Mouse (Mus musculus) neural tube, embryonic 15.5 days (tissue): Measurements from ENCODE around the gene Ube2d1. TPM values are rescaled to one million over a fixed set of nuclear protein-coding genes. Genes with fewer than 3 reads are reported as not detected.

ENCODE experiments used
- ATAC-seq: fragments of 200-750 bp; cut with Nextera tagmentation; 2 replicates; pipeline ENCODE4 v1.8.0; 2017; ENCODE audit warnings: mild to moderate bottlenecking, moderate TSS enrichment, moderate library complexity; ENCODE audit not compliant: low FRiP score
- H3K27ac ChIP-seq: fragments of 300-500 bp; sonication (generic); replicated peaks from 2 replicates; pipeline ENCODE4 v1.5.1; 2015; ENCODE audit warnings: mild to moderate bottlenecking, inconsistent platforms
- H3K27me3 ChIP-seq: fragments of 300-500 bp; sonication (generic); replicated peaks from 2 replicates; pipeline ENCODE4 v1.6.1; 2015; ENCODE audit warnings: inconsistent platforms
- H3K36me3 ChIP-seq: fragments of 300-500 bp; sonication (generic); 2 replicates; pipeline ENCODE4 v1.6.1; 2015; ENCODE audit warnings: inconsistent platforms
- H3K4me1 ChIP-seq: fragments of 300-500 bp; sonication (generic); 2 replicates; pipeline ENCODE4 v1.6.1; 2015; ENCODE audit warnings: inconsistent platforms
- H3K4me2 ChIP-seq: fragments of 300-500 bp; sonication (generic); 2 replicates; pipeline ENCODE4 v1.6.1; 2015; ENCODE audit warnings: inconsistent platforms, mild to moderate bottlenecking, moderate library complexity
- H3K4me3 ChIP-seq: fragments of 300-500 bp; sonication (generic); replicated peaks from 2 replicates; pipeline ENCODE4 v1.5.1; 2015; ENCODE audit warnings: mild to moderate bottlenecking, inconsistent platforms
- H3K9ac ChIP-seq: fragments of 300-500 bp; sonication (generic); replicated peaks from 2 replicates; pipeline ENCODE4 v1.6.1; 2015; ENCODE audit warnings: mild to moderate bottlenecking, inconsistent platforms
- H3K9me3 ChIP-seq: fragments of 300-500 bp; sonication (generic); replicated peaks from 2 replicates; pipeline ENCODE4 v1.6.1; 2016; ENCODE audit warnings: inconsistent platforms
- WGBS: fragments of 180-500 bp; shearing (Covaris S2); methylation state at CpG from one replicate; pipeline ENCODE4 v1.1.7; 2015; ENCODE audit warnings: mixed read lengths; 5-methylcytosine and 5-hydroxymethylcytosine counted together
- polyA plus RNA-seq: library from polyadenylated mRNA; unstranded; fragments of >200 nt; fragmentation: Nextera tagmentation; extraction: Ambion mirVana; gene quantifications from 2 replicates; pipeline ENCODE4 v1.2.1, GENCODE M21; 2015

The Ube2d1 gene
- polyA plus RNA-seq, 1 experiment from 2014 or later: 151 TPM

GRCm38 (mm10) chr10:71251256-71251655 is 33.8 kb downstream of the Ube2d1 start:
- 95% methylated on average over 5 of the region's 5 CpGs for WGBS
- H3K4me2 ChIP-seq: no peak overlapping the region
- no peak for ATAC-seq
- no peak overlapping the region for H3K4me3 ChIP-seq
- no peaks in the 10 kb centered on the region for H3K27me3 ChIP-seq
- peaks cover 13% of the 10 kb centered on the region for H3K36me3 ChIP-seq
- no peaks in the 10 kb centered on the region for H3K4me1 ChIP-seq
- no peak overlapping the region for H3K27ac ChIP-seq
- H3K9ac ChIP-seq: no peak overlapping the region
- H3K9me3 ChIP-seq: no peaks in the 10 kb centered on the region

- Histone ChIP-seq H3K27ac (no peak overlapping the region), H3K4me3 (no peak overlapping the region), H3K27me3 (no peaks in the 10 kb centered on the region), H3K9ac (no peak overlapping the region), H3K9me3 (no peaks in the 10 kb centered on the region), H3K4me2 (no peak overlapping the region), H3K4me1 (no peaks in the 10 kb centered on the region), H3K36me3 (peaks cover 9% of the 10 kb centered on the region)
- no peak for ATAC-seq
- 88% methylated on average over 17 of the region's 17 CpGs for WGBS
These were observed 34.6 kb downstream of the Ube2d1 start for GRCm38 (mm10) chr10:71250472-71250871.

- H3K9me3 ChIP-seq: no peaks in the 10 kb centered on the region
- no peak overlapping the region for H3K4me3 ChIP-seq
- no peak overlapping the region for H3K27ac ChIP-seq
- ATAC-seq: no peak
- H3K27me3 ChIP-seq: no peaks in the 10 kb centered on the region
- peaks cover 1% of the 10 kb centered on the region for H3K36me3 ChIP-seq
- no peak overlapping the region for H3K4me2 ChIP-seq
- no peaks in the 10 kb centered on the region for H3K4me1 ChIP-seq
- H3K9ac ChIP-seq: no peak overlapping the region
- 83% methylated on average over 10 of the region's 10 CpGs for WGBS
These were observed 35.8 kb downstream of the Ube2d1 start for GRCm38 (mm10) chr10:71249086-71249880.

DNA sequence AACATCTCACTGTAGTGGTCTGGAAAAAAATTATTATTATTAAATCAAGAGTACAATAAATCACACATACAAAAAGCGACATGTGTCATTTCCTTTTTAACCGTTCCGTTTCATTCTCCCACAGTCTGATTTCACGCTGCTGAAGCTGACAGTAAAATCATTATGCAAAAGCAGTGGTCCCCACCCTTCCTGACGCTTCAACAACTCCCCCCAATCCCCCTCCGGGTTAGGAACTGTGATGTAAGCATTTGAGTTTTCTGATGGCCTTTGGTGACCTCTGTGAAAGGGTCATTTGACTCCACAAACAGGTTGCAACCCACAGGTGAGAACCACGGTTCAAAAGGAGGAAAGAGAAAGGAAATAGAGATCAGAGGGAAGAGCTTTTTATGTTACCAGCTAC is 38.1 kb downstream of the Ube2d1 start:
- no peaks in the 10 kb centered on the region for H3K36me3 ChIP-seq
- no peaks in the 10 kb centered on the region for H3K9me3 ChIP-seq
- no peak overlapping the region for H3K27ac ChIP-seq
- WGBS: 29% methylated on average over 7 of the region's 7 CpGs
- no peak overlapping the region for H3K4me3 ChIP-seq
- no peak overlapping the region for H3K9ac ChIP-seq
- no peaks in the 10 kb centered on the region for H3K4me1 ChIP-seq
- ATAC-seq: no peak
- H3K27me3 ChIP-seq: no peaks in the 10 kb centered on the region
- no peak overlapping the region for H3K4me2 ChIP-seq

DNA sequence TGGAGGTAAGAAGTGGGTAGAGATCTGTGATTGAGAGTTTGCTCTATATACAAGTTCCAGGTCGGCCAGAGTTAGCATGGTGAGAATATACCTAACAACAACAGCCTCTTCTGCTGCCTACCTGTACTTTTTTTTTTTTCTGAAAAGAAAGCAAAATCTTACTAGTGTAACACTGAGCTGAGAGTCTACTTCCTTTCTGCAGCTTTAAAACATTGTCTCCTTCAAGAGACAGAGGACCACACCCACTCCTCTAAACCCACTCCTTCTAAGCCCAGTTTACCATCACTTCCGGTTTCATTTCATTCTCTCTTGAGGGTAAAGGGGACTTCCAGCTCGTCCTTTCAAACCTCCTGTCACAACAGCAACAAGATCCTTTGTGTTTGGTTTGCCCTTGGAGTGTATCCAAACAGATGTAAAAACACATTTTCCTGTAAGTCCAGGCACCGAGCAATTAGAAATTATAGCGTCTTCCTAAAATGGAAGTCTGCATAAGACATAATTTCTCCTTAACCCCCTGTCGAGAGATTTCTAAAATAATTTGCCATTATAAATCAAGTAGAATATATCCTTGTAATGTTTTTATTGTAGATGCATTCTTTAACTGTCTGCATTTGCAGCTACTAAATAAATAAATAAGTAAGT is 45.5 kb downstream of the Ube2d1 start:
- no peak overlapping the region for H3K9ac ChIP-seq
- peaks cover 8% of the 10 kb centered on the region for H3K36me3 ChIP-seq
- H3K27me3 ChIP-seq: no peaks in the 10 kb centered on the region
- WGBS: 71% methylated on average over 6 of the region's 6 CpGs
- H3K27ac ChIP-seq: no peak overlapping the region
- peaks cover 13% of the 10 kb centered on the region for H3K4me1 ChIP-seq
- H3K9me3 ChIP-seq: no peaks in the 10 kb centered on the region
- H3K4me3 ChIP-seq: no peak overlapping the region
- ATAC-seq: no peak
- H3K4me2 ChIP-seq: no peak overlapping the region

DNA sequence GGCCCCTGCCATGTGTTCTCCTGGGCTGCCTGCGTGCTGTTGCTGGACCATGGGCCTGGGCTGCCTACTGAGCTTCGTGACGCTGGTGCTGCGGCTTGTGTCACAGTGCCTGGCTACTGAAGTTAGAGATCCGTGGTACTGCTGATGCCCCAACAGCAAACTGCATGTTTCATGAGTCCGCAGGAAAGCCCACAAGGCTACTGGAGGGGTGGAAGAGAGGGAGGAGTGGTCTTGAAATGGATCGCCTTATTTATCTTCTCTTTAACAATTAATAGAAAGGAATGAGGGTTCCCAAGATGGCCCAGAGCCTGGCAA is 46.9 kb downstream of the Ube2d1 start, which contains the start of gene Tfam:
Tfam (minus strand) TSS at position 41 of the 315 bp plus-strand sequence.
- Histone ChIP-seq H3K9ac (peak within 1 kb of the TSS; percentile 95), H3K9me3 (no peaks in the 10 kb centered on the region), H3K4me3 (peak within 1 kb of the TSS; percentile 90), H3K27ac (peak within 1 kb of the TSS; percentile 79), H3K4me1 (peaks cover 13% of the 10 kb centered on the region), H3K36me3 (peaks cover 20% of the 10 kb centered on the region), H3K27me3 (no peaks in the 10 kb centered on the region), H3K4me2 (peak within 1 kb of the TSS; percentile 89)
- no peak; the same call in 1 of the 2 replicates for ATAC-seq
- WGBS: 6% methylated on average over 7 of the region's 7 CpGs

DNA sequence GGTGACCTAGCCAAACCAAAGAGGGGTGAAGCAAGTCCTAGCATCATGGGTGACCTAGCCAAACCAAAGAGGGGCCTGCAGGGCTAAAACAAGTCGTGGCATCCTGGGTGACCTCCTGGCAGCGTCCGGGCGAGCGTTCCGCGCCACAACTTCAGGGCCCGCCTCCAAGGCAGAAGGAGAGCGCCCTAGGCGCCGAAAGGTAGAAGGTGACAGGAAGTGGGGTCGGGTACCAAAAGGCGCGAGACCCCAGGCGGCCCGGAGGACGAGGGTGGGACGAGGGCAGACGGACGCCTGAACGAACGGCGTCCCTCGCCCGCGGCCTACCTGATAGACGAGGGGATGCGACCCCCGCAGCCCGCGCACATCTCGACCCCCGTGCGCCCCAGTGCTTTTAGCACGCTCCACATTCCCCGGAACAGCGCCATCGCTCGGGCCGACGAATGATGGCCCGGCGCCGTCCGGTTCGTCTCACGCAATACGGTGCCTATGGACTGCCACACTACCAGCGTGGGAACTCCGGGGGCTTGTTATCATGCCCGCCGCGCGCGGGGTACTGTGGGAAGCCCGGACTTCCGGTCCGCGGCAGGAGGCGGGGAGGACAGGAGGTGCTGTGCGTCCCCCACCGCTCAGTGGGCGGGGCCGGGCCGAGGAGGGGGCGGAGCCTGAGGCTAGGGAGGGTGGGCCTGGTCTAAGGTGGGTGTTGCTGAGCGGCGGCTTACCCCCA is 47.4 kb downstream of the Ube2d1 start:
- Histone ChIP-seq H3K36me3 (peaks cover 25% of the 10 kb centered on the region), H3K4me1 (peaks cover 13% of the 10 kb centered on the region), H3K27me3 (no peaks in the 10 kb centered on the region), H3K27ac (peak overlapping the region; percentile 79), H3K9me3 (no peaks in the 10 kb centered on the region), H3K9ac (peak overlapping the region; percentile 95), H3K4me2 (peak overlapping the region; percentile 89), H3K4me3 (peak overlapping the region; percentile 90)
- under 1% methylated on average over 68 of the region's 68 CpGs for WGBS
- peak; percentile 98 for ATAC-seq

GRCm38 (mm10) chr10:71234071-71234470 is 51.0 kb downstream of the Ube2d1 start:
- H3K4me1 ChIP-seq: peaks cover 13% of the 10 kb centered on the region
- no peak overlapping the region for H3K27ac ChIP-seq
- no peaks in the 10 kb centered on the region for H3K27me3 ChIP-seq
- peaks cover 47% of the 10 kb centered on the region for H3K36me3 ChIP-seq
- ATAC-seq: no peak
- H3K4me3 ChIP-seq: no peak overlapping the region
- H3K9me3 ChIP-seq: no peaks in the 10 kb centered on the region
- WGBS: 99% methylated on average over 8 of the region's 8 CpGs
- H3K9ac ChIP-seq: no peak overlapping the region
- H3K4me2 ChIP-seq: no peak overlapping the region

DNA sequence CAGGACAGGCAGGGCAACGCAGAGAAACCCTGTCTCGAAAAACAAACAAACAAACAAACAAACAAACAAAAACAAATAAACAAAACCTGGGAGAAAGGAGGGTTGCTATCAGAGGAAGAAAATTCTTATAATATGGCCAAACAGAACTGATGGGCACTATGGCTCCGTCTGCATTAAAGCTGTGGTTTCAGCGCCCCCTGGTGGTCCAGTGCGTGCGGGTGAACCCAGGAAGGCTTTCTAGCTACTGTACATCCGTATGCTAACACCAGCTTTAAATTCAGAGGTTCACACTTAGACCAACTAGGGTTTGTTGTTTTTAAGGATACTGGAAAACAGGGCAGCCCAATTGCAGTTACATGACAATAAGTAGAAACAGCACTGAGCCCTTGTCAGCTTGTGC is 59.2 kb downstream of the Ube2d1 start:
- no peak overlapping the region for H3K4me3 ChIP-seq
- no peak overlapping the region for H3K4me2 ChIP-seq
- peak; percentile 73; the same call in 1 of the 2 replicates for ATAC-seq
- no peaks in the 10 kb centered on the region for H3K4me1 ChIP-seq
- H3K9ac ChIP-seq: no peak overlapping the region
- peaks cover 44% of the 10 kb centered on the region for H3K36me3 ChIP-seq
- no peaks in the 10 kb centered on the region for H3K9me3 ChIP-seq
- WGBS: 44% methylated on average over 7 of the region's 7 CpGs
- H3K27me3 ChIP-seq: no peaks in the 10 kb centered on the region
- H3K27ac ChIP-seq: no peak overlapping the region

DNA sequence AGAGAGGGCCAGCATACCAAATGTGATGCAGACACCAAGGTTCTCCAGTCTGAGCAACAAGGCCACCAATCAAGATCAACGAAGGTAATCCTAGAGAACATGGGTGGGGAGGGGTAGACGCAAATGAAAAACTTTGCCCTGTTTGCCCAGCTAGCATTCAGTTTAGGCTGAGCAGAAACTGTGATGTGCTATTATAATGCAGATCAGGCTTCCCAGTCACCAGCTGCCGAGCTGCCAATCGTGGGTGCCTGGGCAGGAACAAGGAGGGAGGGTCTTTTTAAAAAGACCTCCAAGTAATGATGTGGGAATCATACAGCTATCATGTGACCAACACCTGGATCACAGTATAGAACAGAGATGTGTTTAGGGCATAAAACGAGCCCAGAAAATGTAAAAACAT is 62.0 kb downstream of the Ube2d1 start:
- Histone ChIP-seq H3K9me3 (no peaks in the 10 kb centered on the region), H3K27ac (no peak overlapping the region), H3K36me3 (peaks cover 21% of the 10 kb centered on the region), H3K4me3 (no peak overlapping the region), H3K27me3 (no peaks in the 10 kb centered on the region), H3K9ac (no peak overlapping the region), H3K4me1 (0 out of 2 replicates have a peak, but pooled peaks cover 4% of the 10 kb centered on the region), H3K4me2 (no peak overlapping the region)
- ATAC-seq: no peak
- WGBS: 36% methylated on average over 5 of the region's 5 CpGs

DNA sequence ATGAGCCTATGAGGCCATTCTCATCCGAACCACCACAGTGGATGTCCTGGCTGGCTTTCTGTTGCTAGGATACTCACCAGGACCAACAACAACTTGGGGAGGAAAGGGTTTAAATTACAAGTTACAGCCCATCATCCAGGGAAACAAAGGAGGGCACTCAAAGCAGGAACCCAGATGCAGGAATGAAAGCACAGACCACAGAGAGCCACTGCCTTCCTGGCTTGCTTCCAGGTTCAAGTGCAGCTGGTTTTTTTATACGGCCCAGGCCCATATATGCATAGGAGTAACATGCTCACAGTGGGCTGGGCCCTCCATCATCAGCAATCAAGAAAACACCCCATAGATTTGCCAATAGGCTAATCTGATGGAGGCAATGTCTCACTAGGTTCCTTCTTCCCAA is 62.4 kb downstream of the Ube2d1 start:
- Histone ChIP-seq H3K4me2 (no peak overlapping the region), H3K9ac (no peak overlapping the region), H3K27ac (no peak overlapping the region), H3K4me3 (no peak overlapping the region), H3K27me3 (no peaks in the 10 kb centered on the region), H3K9me3 (no peaks in the 10 kb centered on the region), H3K36me3 (peaks cover 19% of the 10 kb centered on the region), H3K4me1 (peaks cover 9% of the 10 kb centered on the region; the same call in 1 of the 2 replicates)
- ATAC-seq: no peak
- WGBS: 42% methylated on average over 2 of the region's 2 CpGs
